Mouse (Mus musculus): ENCODE data around the gene Glis1. TPM values are rescaled to one million over a fixed set of nuclear protein-coding genes. Genes with fewer than 3 reads are reported as not detected.

Gene Glis1
- polyA plus RNA-seq (2017; shearing (Covaris generic)) = not detected

DNA sequence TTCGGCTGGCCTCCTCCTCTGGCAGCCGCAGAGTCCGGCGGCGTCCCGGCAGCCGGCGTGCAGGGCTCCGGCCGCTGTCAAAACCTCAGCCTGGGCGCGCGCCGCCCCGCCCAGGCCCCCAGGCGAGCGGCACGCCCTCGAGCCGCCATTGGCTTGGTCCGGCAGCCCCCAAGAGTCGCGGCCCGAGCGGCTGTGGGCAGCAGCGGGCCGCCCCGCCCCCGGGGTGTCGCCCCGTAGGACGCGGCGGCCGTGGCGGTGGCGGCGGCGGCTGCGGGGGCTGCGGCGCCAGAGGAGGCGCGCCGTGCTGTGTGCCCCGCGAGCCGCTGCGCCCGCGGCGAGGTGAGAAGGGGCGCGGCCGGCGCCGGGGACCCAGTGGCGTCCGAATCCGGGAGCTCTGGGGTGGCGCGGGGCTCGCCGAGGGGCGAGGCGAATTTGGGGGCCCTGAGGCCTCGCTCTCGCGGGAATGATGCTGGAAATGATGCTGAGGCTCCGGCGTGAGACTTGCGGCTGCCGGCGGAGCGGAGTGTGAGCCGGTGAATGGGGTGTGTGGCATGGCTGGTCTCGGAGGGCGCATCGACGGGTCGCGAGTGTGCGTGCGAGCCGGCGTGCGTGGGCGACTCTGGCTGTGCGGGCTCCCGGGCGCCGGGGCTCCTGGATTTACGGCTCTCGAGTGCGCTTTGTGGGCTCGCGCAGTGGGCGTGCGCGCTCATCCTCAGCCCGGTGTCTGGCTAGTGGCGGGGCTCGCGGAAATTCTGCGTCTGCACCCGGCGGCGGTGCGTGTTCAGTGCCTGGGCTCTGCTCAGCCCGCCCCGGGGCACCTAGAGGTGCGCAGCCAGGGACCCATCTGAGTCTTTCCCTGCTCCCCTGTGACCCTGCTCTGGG lies at the start of gene Glis1:
TSS of gene Glis1 (plus strand) at position 236 of the 882 bp plus-strand sequence.
- ATAC-seq = no peak

DNA sequence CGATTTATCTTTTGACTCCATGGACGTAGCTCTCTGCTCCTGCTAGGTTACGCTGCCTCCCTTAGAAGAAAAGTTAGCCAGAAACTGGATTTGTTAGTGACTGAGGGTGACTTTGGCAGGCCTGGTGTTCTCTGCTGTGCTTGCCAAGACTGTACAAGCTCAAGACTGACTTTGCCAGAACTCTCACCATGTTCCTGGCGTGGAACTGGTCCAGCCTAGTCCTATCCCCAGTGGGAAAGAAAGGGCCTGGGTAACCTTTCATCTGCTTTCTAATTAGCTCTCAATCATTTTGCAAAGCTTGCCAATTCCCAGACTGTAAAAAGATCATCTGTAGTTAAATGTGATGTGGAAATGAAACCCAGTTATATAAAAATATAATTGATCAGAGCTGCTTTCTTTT lies 47.4 kb upstream of the Glis1 start:
- no peak for ATAC-seq

DNA sequence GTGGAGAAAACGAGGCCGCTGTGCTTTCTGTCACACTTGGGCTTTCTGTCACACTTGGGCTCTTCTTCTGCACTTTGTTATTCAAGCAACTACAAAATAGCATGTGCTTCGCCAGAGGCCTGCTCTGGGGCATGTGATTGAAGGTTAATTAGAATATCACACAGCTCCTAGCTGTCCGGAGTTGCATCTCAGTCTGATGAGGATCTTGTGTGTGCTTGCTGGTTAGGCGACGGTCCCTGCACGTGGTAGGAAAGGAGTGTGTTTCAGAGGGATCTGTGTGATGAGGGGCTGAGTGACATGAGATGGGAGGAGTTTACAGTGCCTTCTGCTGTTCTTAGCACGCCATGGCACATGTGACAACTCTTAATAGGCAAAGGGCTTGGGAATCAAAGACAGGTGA lies 46.9 kb upstream of the Glis1 start:
- no peak for ATAC-seq

DNA sequence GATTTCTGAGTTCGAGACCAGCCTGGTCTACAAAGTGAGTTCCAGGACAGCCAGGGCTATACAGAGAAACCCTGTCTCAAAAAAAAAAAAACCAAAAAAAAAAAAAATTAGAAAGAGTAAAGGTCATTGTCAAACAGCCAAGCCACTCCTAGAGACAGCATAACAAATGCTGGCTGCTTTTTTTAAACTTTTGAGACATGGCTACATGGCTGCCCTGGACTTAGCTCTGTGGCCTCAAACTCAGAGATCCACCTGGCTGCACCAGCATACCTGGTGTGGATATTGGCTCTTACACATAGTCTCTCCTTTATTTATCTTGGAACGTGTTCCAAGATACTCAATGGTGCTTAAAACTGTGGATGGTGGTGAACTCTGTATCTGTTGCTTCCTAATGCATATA lies 46.1 kb upstream of the Glis1 start:
- no peak for ATAC-seq

DNA sequence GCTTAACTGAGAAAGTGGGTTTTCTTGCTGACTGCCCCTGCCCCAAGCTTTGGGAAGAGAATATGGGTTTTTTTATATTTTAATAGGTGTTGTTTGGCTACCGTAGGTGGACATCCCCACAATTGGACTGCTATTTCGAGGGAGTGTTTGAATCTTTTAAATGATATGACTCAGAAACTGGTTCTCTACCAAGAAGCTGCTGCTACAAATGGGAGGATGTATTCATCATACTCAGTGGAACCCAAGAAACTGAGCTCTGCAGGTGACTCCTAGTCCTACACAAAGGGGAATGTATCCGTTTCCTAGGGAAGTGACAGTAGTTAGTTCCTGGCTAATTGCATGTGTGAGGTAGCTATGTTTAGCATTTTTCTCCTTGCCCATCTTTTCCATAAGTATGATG lies 45.0 kb upstream of the Glis1 start:
- no peak for ATAC-seq

DNA sequence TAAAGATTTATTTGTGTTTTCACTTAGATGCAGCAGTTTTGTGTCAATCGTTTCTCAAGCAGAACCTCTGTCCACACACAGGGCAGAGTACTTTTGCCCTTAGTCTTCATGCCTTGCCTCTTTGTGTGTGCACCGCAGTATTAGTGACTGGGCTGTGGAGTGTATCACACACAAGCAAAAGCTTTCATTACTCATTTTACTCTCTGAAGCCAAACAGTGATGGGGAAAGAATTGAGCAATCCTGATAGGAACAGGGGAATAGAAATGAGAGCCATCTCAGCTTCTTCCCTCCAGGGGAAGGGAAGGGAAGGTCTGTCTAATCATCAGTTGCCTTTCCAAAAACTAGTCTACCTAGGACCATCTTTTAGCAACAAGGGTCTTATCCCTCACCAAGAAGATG lies 40.6 kb upstream of the Glis1 start:
- ATAC-seq = no peak

DNA sequence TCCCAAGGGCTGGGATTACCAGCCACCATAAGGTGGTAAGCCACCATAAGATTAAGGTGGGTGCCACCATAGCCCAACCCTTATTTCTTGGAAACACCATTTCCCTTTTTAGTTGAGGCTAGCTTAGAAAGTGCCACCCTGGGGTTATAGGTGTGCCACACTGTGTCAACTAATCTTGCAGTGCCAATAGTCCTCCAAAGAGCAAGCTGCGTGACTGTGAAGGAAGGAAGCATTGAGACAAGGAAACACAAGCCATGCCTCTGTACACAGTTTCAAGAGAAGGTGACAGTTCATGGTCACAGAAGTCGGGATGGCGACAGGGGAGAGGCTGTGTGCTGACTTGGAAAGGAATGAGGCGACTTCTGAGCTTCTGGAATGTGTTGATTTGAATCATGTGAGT lies 14.2 kb upstream of the Glis1 start:
- no peak for ATAC-seq

DNA sequence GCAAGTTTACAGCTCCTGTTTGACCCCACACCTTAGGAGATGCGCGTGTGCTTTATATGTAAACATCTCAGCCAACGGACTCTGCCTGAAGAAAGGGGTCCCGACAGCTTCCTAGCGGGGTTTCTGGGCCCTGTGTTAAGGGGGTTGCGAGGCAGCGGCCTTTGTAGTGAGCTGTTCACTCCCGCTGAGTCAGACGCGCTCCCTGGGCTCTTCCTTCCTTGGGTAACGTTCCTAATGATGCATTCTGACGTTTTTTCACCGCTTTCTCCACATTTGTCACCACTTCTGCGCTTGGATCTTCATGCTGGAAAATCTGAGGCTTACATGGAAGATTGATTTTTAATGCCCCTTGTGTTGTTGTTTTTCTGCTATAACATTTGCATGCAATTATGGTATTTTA lies 12.7 kb upstream of the Glis1 start:
- ATAC-seq = no peak

DNA sequence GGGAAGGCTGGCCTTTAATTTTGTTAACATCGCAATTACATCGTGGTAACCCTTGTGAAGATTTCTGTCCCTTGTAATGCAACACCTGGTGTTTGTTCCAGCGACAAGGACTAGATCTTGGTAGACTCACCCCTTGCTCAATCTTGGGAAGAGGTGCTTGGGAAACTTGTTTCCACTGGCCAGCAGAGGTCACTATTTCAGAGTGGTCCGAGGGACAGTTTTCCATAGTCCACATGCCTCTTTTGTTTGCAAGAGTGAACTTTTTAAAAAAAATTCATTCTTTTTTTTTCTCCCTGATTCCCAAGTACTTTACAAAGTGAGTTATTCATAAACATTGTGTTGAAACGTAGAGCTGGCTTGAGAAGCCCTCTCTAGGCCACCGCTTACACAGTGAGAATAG lies 12.2 kb upstream of the Glis1 start:
- no peak for ATAC-seq

DNA sequence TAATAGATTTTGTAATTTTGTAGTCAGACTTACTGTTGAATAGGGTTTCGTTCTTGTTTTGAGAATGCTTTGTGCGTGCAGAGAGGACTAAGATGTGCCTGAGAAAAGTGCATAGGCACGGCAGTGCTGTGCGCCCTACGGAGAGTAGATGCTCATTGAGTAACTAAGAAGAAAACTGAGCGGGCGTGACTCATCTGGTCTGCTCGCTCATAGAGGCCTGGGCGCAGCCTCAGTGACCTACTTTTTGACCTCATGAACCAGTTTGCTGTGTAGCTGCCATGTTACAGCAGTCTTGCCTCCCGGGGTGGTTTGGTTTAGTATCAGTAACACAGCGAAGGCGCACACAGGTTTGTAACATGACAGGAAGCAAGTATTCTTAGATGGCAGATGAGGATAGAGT lies 8.8 kb upstream of the Glis1 start:
- ATAC-seq = no peak

DNA sequence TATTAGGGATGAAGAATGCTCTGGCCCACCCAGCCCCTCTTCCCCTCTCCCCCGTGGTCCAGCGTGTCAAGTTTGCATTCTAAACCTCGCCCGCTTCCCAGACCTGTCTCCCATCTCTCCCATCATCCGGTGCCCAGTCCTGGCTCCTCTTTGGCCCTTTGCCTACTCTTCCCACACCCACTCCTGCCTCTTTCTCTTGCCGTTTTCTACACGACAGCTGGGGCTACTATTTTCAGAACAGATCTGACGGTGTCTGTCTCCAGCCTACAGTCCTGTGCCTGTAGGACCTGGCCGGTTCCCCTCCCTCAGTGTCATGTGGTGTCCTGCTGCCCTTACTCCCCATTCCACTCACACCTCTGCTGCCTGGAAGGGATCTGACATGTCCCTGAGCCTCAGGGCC lies 7.8 kb upstream of the Glis1 start:
- ATAC-seq = no peak

DNA sequence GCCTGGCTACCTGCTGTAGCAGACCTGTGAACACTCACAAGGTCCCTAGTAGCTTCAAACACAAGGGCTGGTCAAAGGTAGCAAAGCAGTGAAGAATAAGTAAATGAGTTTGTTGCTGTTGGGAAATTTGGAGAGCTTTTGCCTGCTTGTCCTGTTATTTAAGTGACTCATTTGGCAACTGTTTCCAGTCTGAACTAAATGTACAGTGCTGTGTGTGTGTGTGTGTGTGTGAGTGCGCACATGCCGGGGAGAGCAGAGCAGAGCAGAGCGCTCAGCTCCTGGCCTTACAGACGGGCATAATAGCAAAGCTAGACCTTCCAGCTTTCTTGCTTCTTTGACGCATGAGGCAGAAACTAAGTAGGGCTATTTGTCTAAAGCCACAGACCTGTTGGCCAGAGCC lies 1.7 kb upstream of the Glis1 start:
- no peak for ATAC-seq

DNA sequence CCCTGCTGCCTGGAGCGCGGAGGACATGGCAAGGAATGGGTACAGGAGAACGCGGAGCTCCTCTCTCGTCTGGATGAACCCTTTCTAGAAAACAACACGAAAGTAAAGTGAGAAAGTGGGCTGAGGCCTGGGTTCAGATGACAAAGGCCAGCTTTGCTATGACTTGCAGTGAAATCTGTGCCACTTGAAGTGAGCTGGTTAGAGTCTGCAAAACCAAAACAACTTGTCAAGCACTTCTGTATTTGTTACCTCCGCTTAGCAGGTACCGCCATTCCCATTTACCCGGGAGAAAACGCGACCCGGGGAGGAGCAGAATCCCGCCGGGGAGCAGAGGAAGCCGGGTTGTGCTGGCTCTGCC lies 414 bp upstream of the Glis1 start:
- no peak for ATAC-seq

DNA sequence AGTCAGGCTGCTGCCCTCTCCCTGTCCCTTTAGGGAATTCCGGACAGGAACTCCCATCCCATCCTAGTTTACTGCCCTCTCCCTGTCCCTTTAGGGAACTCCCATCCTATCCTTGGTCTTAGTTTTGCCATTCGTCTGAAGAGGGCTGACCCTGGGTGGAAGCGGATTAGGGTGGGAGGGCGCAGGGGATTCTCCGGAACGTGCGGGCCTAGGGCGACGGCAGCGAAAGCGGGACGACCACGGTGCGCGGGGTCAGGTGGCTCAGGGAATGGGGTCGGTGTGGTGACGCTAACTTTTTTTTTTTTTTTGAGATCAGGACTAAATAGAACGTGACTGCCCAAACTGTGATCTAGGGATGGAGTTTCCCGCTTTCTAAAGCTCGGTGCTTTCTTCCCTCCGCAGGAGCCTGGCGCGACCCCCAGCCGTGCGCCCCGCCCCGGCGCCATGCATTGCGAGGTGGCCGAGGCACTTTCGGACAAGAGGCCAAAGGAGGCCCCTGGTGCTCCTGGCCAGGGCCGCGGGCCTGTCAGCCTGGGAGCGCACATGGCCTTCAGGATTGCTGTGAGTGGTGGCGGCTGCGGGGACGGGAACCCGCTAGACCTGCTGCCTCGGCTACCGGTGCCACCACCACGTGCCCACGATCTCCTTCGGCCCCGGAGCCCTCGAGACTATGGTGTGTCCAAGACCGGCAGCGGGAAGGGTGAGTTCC lies 1.0 kb downstream of the Glis1 start:
- ATAC-seq = no peak

DNA sequence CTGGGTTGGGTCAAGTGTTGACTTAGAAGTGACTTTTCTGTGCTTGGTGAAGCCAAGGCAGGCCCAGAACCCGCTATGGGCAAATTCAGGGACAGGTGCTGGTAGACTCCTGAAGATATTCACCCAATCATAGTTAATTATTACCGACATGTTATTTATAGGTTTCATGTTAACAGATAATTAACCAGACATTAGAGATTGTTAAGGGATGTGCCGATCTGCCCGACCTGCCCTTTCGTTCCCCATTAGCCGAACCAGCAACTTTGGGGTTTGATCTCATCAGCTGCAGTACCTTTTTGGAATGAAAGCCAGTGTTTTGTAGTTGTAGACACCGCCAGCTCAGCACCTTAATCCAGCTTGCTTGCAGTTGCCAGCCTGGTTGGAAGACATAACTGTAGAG lies 2.1 kb downstream of the Glis1 start:
- ATAC-seq = no peak

DNA sequence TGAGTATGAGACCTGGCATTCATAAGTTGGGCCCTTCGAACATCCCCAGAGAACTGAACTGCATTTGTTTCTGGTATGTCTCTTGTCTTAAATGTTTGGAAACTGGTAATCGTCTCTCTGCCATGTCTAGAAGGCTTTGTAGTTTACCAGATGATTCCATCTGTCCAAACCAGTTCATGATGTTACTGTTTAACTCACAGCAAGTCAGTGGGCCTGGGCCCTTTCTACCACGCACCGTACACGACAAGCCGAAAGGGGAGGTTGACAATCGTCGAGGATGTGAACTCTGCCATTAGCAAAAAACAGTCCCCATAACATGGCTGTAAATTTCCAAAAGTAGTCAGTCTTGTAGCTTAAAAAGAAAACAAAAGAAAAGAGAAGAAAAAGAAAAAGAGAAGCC lies 4.3 kb downstream of the Glis1 start:
- no peak for ATAC-seq

DNA sequence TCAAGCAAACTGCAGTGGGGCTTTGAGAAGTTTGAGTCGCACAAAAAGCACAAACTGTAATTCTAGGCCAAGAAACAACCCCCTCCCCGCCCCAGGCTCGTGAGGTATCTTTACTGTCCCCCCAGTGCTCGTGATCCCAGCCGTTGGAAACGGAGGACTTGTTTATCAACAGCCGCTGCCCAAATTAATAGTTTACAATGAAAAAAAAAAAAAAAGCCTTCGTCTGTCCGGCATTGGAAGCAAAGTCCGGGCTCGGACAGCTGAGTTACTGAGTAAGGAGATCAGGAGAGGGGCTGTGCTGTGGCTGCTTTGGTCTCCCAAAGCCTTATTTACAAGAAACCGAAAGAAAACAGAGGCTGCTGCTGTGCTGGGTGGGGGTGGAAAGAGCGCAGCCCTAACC lies 5.9 kb downstream of the Glis1 start:
- ATAC-seq = no peak

DNA sequence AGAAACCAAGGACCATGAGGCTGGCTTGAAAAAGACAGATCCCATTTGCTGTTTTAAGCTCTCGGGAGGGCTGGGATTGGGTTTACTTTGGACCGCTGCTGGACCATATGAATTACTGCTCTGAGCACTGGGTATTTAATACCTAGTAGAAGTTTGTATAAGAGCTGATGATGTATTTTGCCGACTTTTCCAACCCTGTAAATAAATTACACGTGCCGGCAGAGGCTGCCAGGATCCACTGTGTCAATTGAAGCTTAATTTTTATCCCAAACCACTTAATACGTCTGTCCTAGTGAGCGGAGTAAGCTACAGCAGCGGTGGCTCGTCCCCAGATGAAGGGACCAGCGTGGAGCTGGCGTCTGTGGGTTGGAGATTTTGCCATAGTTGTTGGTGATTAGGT lies 7.9 kb downstream of the Glis1 start:
- no peak for ATAC-seq

DNA sequence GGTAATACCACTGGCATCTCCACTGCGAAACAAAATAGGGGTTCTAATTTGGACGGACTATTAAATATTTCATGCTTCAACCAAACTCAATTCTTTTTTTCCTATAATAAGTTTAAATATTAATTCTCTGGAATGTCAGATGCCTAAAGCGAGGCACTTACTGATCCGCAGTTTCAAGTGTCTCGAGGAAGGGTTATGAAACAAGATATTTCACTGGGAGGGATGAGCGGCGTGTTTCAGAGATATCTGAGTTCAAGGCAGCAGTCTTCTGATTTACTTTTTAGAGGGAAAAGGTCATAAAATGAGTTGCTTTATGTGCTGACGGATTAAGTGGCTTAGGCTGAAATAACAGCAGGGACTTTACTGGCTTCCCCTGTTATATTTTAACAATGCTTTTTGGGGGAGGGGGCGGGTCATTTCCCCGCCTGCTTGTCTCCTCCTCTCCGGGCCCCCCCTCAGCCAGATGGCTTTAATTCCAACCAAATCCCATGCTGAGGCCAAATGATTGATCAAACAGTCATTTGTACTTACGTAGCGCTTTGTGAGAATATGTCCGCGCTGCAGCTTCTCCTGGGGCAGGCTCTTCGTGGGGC lies 8.6 kb downstream of the Glis1 start:
- no peak for ATAC-seq

DNA sequence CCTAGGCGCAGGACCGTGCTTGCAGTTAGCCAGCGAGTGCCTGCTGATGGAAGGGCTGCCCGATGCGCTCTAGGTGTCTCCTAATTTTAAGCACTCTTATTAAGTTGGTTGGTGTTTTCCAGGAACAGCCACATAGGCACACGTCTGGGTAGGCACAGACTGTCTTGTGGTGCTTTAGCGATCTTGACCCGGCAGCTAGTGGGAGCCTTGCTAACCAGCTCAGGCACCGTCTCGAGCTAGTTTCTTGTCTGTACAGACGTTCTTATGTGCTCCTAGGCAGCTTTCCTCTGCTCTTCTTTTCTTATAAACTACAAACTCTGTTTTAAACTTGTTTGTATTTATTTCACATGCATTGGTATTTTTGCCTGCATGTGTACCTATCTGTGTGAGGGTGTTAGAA lies 9.2 kb downstream of the Glis1 start:
- ATAC-seq = no peak

DNA sequence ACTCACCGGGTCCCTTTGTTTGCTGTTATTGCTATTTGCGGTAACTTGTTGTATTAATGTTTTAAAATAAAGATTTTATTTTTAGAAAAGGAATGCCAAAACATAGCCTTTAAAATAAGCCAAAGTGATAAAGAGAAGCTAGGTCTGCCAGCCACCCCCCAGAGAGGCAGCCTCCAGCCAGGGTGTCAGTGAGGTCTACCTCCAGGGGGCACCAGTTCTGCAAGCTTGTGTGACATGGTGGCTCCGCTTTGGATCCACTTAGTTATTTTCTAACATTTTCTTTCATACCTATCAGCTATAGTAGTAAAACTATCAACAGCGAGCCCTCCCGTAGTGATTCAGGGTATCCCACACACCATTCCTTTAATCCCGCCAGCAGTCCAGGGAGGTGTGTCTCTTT lies 14.1 kb downstream of the Glis1 start:
- no peak for ATAC-seq

DNA sequence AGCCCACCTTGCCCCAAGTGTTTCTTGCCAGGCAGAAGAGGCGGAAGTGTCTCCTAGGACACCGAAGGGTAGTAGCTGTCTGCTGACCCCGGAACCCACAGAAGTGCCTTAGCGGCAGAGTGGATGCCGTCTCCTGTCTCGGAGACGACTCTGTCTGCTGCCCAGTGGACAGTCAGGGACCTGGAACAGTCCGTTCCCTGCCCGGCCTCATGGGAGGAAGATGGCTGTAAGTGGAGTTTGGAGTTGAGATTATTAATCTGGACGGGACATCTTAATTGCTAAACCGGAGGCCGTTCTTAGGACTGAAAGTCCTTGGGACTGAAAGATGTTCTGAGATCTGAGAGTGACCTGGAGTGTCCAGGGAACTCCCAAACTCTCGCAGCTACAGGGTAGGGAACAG lies 15.1 kb downstream of the Glis1 start:
- ATAC-seq = no peak

DNA sequence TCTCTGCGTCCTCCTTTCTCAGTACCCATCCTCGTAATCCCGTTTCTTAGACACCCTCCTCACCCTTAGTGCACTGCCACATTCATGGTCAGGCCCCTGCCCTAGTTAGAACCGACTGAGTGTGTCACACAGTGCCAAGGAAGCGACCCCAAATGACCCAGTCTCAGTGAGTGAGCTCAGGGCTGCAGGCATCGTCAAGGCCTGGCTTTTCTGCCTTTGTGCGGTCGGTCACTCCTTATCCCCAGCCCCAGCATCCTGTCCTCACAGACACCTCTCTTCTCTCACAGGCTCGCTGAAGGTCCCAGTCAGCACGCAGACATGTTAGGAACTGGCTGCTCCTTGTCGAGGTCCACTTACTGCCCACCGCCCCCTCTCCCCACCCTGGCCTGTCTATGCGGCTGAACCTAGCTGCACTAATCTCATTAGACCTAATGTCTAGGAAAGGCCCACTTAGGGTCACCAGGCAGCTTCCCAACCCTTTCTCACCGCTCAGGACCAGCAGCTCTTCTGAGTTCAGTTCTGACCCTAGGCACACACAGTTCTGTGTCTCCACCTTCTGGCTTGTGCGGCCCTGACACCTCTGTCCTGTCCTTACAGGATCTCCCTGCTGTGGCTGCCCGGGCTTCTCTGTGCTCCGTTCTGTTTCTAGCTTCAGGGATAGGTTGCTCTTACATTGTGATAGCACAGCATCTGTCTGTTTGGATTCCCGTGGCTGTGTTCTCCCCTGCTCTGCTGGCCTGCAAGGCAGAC lies 18.1 kb downstream of the Glis1 start:
- no peak for ATAC-seq

All from activated CD4-positive, CD25-positive, alpha-beta regulatory T cell, adult 4 months (primary cell).